Mouse (Mus musculus): Measurements from ENCODE around the gene Serpinh1. TPM values are rescaled to one million over a fixed set of nuclear protein-coding genes. Genes with fewer than 3 reads are reported as not detected.

The Serpinh1 gene
- polyA plus RNA-seq (2011; ENCODE audit: insufficient read depth, insufficient read length, low replicate concordance, missing spikeins): 12.1 and 47.9 TPM in 2 replicates

DNA sequence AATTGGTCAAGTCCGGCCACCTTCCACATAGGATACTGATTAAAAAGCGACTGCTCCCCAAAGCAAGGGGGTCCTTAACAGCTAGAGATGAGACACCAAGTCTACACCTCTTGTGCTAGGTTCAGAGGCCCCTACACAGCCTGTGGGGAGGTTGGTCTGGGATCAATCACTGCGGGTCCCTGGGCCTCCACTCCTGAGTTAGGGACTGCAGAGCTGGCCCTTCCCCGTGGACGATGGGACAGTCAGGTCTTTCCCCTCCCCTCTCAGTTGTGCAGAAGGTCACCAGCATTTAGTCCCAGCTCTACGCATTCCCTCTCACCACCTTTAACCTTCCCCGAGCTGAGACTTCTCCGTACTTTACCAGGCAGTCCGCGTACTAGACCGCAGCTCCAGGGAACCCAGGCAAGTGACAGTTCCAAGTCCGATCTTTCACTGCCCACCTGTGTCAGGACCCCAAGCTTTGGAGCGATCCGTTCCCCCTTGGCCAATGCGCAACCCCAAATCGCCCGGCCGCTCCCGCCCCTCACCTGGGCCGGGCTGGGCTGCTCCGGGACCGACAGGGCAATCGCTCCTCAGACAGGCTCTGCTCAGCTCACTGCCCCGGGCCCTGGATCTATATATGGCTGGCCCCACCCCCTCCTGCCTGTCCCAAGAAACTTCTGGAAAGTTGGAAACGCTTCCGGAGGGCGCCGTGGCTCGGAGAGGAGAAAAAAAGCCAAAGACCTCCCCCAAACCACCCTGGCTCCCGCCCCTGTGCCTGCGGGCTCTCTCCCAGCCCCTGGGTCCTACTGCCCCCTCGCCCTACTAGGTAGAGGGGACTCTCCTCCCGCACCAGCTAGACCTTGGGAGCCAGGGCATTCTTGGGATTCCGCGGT is at the start of gene Serpinh1:
Serpinh1 (minus strand) TSS at position 714 of the 875 bp plus-strand sequence.
- no peaks in the 10 kb centered on the region; the same call in 1 of the 2 replicates for H3K4me1 ChIP-seq (ENCODE audit: control insufficient read depth, insufficient read depth, low read length)
- 6% methylated on average over 35 of the region's 35 CpGs for WGBS
- H3K27ac ChIP-seq (ENCODE audit: control insufficient read depth, insufficient read depth, low read depth, low read length, poor library complexity): no peak within 1 kb of the TSS
- peak within 1 kb of the TSS; percentile 17 for H3K4me3 ChIP-seq (replicated peaks; ENCODE audit: control insufficient read depth, low read depth, low read length)
- no peak for TF ChIP-seq CTCF (IDR thresholded peaks at IDR 0.05; ENCODE audit: control insufficient read depth, insufficient read depth, low read length)

DNA sequence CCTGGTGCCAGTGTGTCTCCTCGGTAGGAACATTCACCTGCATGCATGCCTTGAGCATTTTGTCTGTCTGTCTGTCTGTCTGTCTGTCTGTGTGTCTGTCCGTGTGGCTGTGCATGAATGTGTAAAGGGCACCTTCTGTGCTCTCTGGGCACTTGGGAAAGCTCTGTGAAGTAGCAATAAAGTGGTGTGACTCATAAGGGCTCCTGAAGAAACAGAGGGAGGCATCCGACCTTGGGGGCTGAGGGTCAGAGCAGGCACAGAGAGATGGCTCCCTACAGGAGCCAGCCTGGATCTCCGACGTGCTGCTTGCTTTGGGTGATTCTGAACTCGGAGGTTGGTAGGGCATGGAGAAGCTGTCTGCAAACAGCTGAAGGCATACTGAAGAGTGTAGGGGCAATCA is 49.4 kb upstream of the Serpinh1 start:
- no peak for TF ChIP-seq POLR2A (IDR thresholded peaks at IDR 0.05; ENCODE audit: borderline replicate concordance, control insufficient read depth, low read depth, low read length)
- no peak for TF ChIP-seq CTCF (IDR thresholded peaks at IDR 0.05; ENCODE audit: control insufficient read depth, insufficient read depth, low read length)
- Histone ChIP-seq H3K27ac (ENCODE audit: control insufficient read depth, insufficient read depth, low read depth, low read length, poor library complexity) (no peak overlapping the region), H3K4me3 (replicated peaks; ENCODE audit: control insufficient read depth, low read depth, low read length) (no peak overlapping the region), H3K4me1 (ENCODE audit: control insufficient read depth, insufficient read depth, low read length) (peaks cover 3% of the 10 kb centered on the region)
- WGBS: 76% methylated on average over 6 of the region's 6 CpGs

DNA sequence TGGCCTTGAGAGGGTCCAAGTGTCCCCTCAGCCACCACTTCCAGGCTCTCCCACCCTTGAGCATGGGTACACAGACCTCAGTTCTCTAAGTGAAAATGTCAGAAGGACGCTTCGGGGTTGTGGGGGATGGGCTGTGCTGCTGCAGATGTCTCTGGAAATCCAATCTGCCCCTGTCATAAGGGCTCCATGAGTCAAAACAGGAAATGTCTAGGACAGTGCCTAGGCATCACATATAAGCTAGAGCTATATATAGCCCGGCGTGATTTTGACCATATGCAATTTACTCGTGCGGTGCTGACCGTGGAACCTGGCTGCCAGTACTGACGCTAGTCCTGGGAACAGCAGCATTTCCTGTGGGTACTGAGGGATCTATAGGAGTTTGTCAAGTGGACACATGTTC is 48.3 kb upstream of the Serpinh1 start:
- Histone ChIP-seq H3K4me3 (replicated peaks; ENCODE audit: control insufficient read depth, low read depth, low read length) (no peak overlapping the region), H3K27ac (ENCODE audit: control insufficient read depth, insufficient read depth, low read depth, low read length, poor library complexity) (no peak overlapping the region), H3K4me1 (ENCODE audit: control insufficient read depth, insufficient read depth, low read length) (no peaks in the 10 kb centered on the region)
- TF ChIP-seq CTCF (IDR thresholded peaks at IDR 0.05; ENCODE audit: control insufficient read depth, insufficient read depth, low read length): no peak
- TF ChIP-seq POLR2A (IDR thresholded peaks at IDR 0.05; ENCODE audit: borderline replicate concordance, control insufficient read depth, low read depth, low read length): no peak
- WGBS: 73% methylated on average over 8 of the region's 8 CpGs

DNA sequence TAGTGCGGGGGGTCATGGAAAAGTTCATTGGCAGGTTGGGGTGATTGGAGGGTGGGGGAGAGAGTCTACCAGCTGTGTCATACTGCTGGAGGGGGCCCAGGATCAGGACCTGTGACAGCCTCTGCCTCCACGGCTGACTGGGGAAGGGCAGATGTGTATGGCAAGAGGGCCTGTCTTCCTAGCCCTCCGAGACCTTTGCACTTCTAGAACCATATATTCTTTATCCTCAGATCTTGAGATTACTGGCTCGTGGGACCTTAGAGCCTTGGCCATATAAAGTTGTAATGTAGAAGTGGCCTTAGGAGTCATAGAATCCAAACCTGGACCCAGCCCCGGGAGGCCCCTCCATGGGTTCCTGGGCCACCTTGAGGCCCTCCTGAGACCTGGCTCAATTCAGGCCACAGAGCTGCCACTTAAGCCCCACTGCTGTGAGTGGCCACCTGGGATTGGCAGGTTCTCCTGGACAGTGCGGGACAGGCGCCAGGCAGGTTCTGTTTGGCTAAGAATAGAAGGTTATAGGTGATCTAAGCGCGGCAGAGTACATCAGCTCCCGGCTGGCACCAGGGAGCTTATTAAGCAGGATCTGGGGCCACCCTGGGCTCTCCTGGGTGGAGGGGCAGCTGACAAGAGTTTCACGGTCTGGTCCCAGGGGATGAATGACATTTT is 44.1 kb upstream of the Serpinh1 start:
- no peak overlapping the region for H3K27ac ChIP-seq (ENCODE audit: control insufficient read depth, insufficient read depth, low read depth, low read length, poor library complexity)
- H3K4me1 ChIP-seq (ENCODE audit: control insufficient read depth, insufficient read depth, low read length): no peaks in the 10 kb centered on the region
- H3K4me3 ChIP-seq (replicated peaks; ENCODE audit: control insufficient read depth, low read depth, low read length): no peak overlapping the region
- WGBS: 82% methylated on average over 11 of the region's 11 CpGs
- TF ChIP-seq POLR2A (IDR thresholded peaks at IDR 0.05; ENCODE audit: borderline replicate concordance, control insufficient read depth, low read depth, low read length) (no peak), CTCF (IDR thresholded peaks at IDR 0.05; ENCODE audit: control insufficient read depth, insufficient read depth, low read length) (no peak)

- Histone ChIP-seq H3K4me3 (replicated peaks; ENCODE audit: control insufficient read depth, low read depth, low read length) (no peak overlapping the region), H3K27ac (ENCODE audit: control insufficient read depth, insufficient read depth, low read depth, low read length, poor library complexity) (no peak overlapping the region), H3K4me1 (ENCODE audit: control insufficient read depth, insufficient read depth, low read length) (no peaks in the 10 kb centered on the region)
- 81% methylated on average over 11 of the region's 11 CpGs for WGBS
- no peak for TF ChIP-seq POLR2A (IDR thresholded peaks at IDR 0.05; ENCODE audit: borderline replicate concordance, control insufficient read depth, low read depth, low read length)
- TF ChIP-seq CTCF (IDR thresholded peaks at IDR 0.05; ENCODE audit: control insufficient read depth, insufficient read depth, low read length): no peak
These were observed 43.0 kb upstream of the Serpinh1 start for GRCm38 (mm10) chr7:99395908-99396616.

GRCm38 (mm10) chr7:99395385-99395784 is 42.3 kb upstream of the Serpinh1 start:
- 68% methylated on average over 4 of the region's 4 CpGs for WGBS
- Histone ChIP-seq H3K4me1 (ENCODE audit: control insufficient read depth, insufficient read depth, low read length) (no peaks in the 10 kb centered on the region), H3K27ac (ENCODE audit: control insufficient read depth, insufficient read depth, low read depth, low read length, poor library complexity) (no peak overlapping the region), H3K4me3 (replicated peaks; ENCODE audit: control insufficient read depth, low read depth, low read length) (no peak overlapping the region)
- no peak for TF ChIP-seq POLR2A (IDR thresholded peaks at IDR 0.05; ENCODE audit: borderline replicate concordance, control insufficient read depth, low read depth, low read length)
- no peak for TF ChIP-seq CTCF (IDR thresholded peaks at IDR 0.05; ENCODE audit: control insufficient read depth, insufficient read depth, low read length)

- TF ChIP-seq POLR2A (IDR thresholded peaks at IDR 0.05; ENCODE audit: borderline replicate concordance, control insufficient read depth, low read depth, low read length) (no peak), CTCF (IDR thresholded peaks at IDR 0.05; ENCODE audit: control insufficient read depth, insufficient read depth, low read length) (no peak)
- Histone ChIP-seq H3K27ac (ENCODE audit: control insufficient read depth, insufficient read depth, low read depth, low read length, poor library complexity) (no peak overlapping the region), H3K4me1 (ENCODE audit: control insufficient read depth, insufficient read depth, low read length) (no peaks in the 10 kb centered on the region), H3K4me3 (replicated peaks; ENCODE audit: control insufficient read depth, low read depth, low read length) (no peak overlapping the region)
- 81% methylated on average over 13 of the region's 13 CpGs for WGBS
These were observed 40.8 kb upstream of the Serpinh1 start for GRCm38 (mm10) chr7:99393711-99394325.
